Mouse (Mus musculus) heart, embryonic 11.5 days (tissue): Measurements from ENCODE around the gene Prdm12. TPM values are rescaled to one million over a fixed set of nuclear protein-coding genes. Genes with fewer than 3 reads are reported as not detected.
A peak's percentile ranks its signal among the peaks of the same experiment; 100 is the strongest.

Source experiments
- microRNA-seq: library from miRNA; unstranded; fragments of <30 nt; microRNA quantifications from one replicate; pipeline ENCODE4, GENCODE M21; 2016; ENCODE audit warnings: borderline number of aligned reads
- polyA plus RNA-seq: library from polyadenylated mRNA; unstranded; fragments of >200 nt; fragmentation: Nextera tagmentation; extraction: Ambion mirVana; gene quantifications from 2 replicates; pipeline ENCODE4 v1.2.1, GENCODE M21; 2014

The Prdm12 gene
- polyA plus RNA-seq, 1 experiment from 2014 or later: 0.09 TPM

Small RNA genes lying within 50 kb of the gene (microRNA-seq; reads per million reads assigned to microRNA genes)
- 1.5 reads per million, percentile 19 among the genes with 10 or more reads in this experiment for gene Mir6998

Other genes with a start within 250 kb of the Prdm12 start
- 8.8 and 9.0 TPM in 2 replicates for gene Ass1, start 169.8 kb upstream of the Prdm12 start, polyA plus RNA-seq
- 52.9 and 57.5 TPM in 2 replicates for gene Fubp3, start 67.4 kb upstream of the Prdm12 start, polyA plus RNA-seq
- 42.8 and 47.2 TPM in 2 replicates for gene Exosc2, start 30.7 kb downstream of the Prdm12 start, polyA plus RNA-seq
- gene Abl1, start 48.3 kb downstream of the Prdm12 start, polyA plus RNA-seq: 29.5 and 35.6 TPM in 2 replicates
- gene Qrfp, start 170.5 kb downstream of the Prdm12 start, polyA plus RNA-seq: not detected in 2 replicates
- 0.06 TPM in 1 of 2 replicates, not detected in the other for gene Fibcd1, start 206.0 kb downstream of the Prdm12 start, polyA plus RNA-seq
- gene Lamc3, start 247.3 kb downstream of the Prdm12 start, polyA plus RNA-seq: 1.0 and 1.5 TPM in 2 replicates